Mouse (Mus musculus) megakaryocyte, embryonic 14.5 days (primary cell): ENCODE measurements around the gene Spag7. TPM values are rescaled to one million over a fixed set of nuclear protein-coding genes. Genes with fewer than 3 reads are reported as not detected.

Experiments used
- H3K27me3 ChIP-seq: replicated peaks from 2 replicates; pipeline ENCODE3; 2012; ENCODE audit warnings: inconsistent platforms
- H3K36me3 ChIP-seq: replicated peaks from 2 replicates; pipeline ENCODE3; 2012; ENCODE audit warnings: low read length, inconsistent platforms, mixed read lengths
- H3K4me1 ChIP-seq: 2 replicates; pipeline ENCODE4 v1.6.1; 2012; ENCODE audit warnings: inconsistent platforms
- H3K4me3 ChIP-seq: replicated peaks from 2 replicates; pipeline ENCODE3; 2012; ENCODE audit warnings: moderate library complexity, mild to moderate bottlenecking, inconsistent platforms
- H3K9me3 ChIP-seq: 2 replicates; pipeline ENCODE4 v1.6.1; 2012; ENCODE audit warnings: inconsistent platforms
- FLI1 ChIP-seq: IDR thresholded peaks from 2 replicates; pipeline ENCODE4 v1.6.1; 2012; ENCODE audit warnings: low read length, inconsistent platforms, mixed read lengths
- GATA1 ChIP-seq: IDR thresholded peaks from 3 replicates; pipeline ENCODE4 v1.6.1; 2012; ENCODE audit warnings: mixed read lengths, low read length, inconsistent platforms, borderline replicate concordance
- polyA plus RNA-seq: library from polyadenylated mRNA; stranded (reverse); fragments of >175 nt; gene quantifications from 2 replicates; pipeline ENCODE4 v1.2.3, GENCODE M21; 2012; ENCODE audit warnings: low replicate concordance; ENCODE audit not compliant: insufficient read depth

The Spag7 gene
- polyA plus RNA-seq, 1 experiment = 288 TPM

DNA sequence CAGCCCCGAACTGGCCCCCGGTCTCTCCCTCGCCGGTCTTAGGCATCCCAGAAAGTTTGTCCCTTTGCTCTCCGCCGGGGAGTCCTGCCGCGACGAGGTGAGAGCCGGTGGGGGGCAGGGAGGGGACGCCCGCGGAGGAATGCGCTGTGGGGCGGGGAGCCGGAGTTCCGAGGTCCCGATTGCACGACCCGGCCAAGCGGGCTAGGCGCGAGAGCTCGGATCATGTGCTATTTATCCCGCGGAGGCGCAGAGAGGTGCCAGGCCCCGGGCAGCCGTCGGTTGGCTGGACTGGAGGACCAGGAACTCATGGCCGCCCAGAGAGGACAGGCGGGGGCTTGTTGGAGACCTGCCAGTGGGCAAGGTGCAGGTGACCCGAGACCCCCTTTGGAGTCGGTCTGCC lies 31.4 kb upstream of the Spag7 start:
- TF ChIP-seq FLI1 (no peak), GATA1 (no peak)
- Histone ChIP-seq H3K9me3 (no peaks in the 10 kb centered on the region), H3K4me3 (peak overlapping the region; percentile 95), H3K4me1 (peaks cover 28% of the 10 kb centered on the region), H3K27me3 (peaks cover 53% of the 10 kb centered on the region), H3K36me3 (peaks cover 22% of the 10 kb centered on the region)

DNA sequence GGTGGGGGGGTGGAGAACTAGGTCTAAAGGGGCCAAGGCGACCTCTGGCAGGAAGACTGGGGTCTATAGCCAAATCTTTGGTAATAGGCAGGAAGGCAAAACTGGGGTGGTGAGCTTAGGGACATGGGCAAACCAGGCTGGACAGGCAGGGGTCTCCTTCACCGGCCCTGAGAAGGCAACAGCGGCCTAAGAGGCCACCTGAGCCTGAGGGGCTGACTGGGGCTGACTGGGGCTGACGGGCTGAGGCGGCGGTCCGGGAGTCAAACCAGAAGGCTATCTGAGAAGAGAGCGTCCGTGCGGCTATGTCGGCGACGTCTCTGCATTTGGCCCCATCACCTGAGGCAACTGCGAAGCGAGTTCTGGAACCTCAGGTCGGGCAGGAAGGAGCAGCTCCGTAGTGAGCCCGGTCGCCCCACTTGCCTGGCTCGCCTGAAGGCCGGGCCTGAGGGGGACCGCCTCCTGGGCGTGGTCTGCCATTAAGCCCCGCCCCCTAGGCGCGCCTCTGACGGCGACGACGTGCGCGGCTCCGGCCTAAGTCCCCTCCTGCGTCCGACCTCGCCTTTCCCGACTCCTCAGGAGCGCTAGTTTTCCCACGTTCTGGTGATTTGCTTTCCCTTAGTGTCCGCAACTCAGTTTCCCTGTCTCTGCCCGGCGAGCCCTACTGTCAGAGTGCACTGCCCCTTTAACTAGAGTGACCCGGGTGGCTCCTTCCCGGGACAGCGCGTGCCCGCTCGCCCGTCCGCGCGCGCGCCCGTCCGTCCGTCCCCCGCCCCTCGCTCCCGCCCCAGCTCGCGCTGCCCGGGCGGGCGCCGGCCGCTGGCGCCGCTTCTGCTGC lies 30.7 kb upstream of the Spag7 start, which contains the start of the genes Inca1 and Kif1c:
Gene Inca1 (minus strand): TSS at position 434 of the 835 bp plus-strand sequence.
Gene Kif1c (plus strand): TSS at position 827 of the 835 bp plus-strand sequence.
- peaks cover 28% of the 10 kb centered on the region for H3K4me1 ChIP-seq
- H3K4me3 ChIP-seq = peak within 1 kb of the TSS; percentile 95
- TF ChIP-seq FLI1 = no peak
- H3K27me3 ChIP-seq = peaks cover 49% of the 10 kb centered on the region
- no peaks in the 10 kb centered on the region for H3K9me3 ChIP-seq
- H3K36me3 ChIP-seq = peaks cover 15% of the 10 kb centered on the region

DNA sequence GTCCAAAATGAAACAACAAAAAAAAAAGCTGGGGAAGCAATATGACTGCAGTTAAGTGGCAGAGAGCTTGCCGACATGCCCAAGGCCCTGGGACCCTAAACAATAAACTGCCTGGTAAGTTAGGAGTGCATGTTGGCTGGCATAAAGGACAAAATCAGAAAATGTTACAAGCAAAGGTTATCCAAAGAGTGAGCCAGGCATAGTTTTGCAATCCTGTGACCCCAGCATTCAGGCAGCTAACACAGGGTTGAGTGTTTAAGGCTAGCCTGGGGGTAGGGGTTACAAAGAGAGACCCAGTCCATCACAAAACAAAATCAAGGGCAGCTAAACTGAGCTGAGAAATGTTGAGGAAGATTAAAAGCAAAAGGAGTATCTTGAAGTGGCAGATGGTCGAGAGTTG lies 29.8 kb upstream of the Spag7 start:
- peaks cover 41% of the 10 kb centered on the region for H3K27me3 ChIP-seq
- H3K4me3 ChIP-seq = no peak overlapping the region
- peaks cover 28% of the 10 kb centered on the region for H3K4me1 ChIP-seq
- no peaks in the 10 kb centered on the region for H3K9me3 ChIP-seq
- H3K36me3 ChIP-seq = peaks cover 6% of the 10 kb centered on the region
- no peak for TF ChIP-seq FLI1
- no peak for TF ChIP-seq GATA1

DNA sequence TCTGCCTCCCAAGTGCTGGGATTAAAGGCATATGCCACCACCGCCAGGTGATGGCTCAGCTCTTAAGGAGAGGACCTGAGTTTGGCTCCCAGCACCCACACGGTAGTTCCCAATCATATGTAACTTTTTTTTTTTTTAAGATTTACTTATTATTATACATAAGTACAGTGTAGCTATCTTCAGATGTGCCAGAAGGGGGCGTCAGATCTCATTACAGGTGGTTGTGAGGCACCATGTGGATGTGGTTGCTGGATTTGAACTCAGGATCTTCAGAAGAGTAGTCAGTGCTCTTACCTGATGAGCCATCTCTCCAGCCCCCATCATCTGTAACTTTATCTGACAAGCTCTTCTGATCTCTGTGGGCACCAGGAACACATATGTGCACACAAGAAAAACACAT lies 28.2 kb upstream of the Spag7 start:
- H3K27me3 ChIP-seq = peaks cover 34% of the 10 kb centered on the region
- peaks cover 24% of the 10 kb centered on the region for H3K4me1 ChIP-seq
- H3K4me3 ChIP-seq = no peak overlapping the region
- no peak for TF ChIP-seq GATA1
- H3K36me3 ChIP-seq = no peaks in the 10 kb centered on the region
- no peaks in the 10 kb centered on the region for H3K9me3 ChIP-seq

DNA sequence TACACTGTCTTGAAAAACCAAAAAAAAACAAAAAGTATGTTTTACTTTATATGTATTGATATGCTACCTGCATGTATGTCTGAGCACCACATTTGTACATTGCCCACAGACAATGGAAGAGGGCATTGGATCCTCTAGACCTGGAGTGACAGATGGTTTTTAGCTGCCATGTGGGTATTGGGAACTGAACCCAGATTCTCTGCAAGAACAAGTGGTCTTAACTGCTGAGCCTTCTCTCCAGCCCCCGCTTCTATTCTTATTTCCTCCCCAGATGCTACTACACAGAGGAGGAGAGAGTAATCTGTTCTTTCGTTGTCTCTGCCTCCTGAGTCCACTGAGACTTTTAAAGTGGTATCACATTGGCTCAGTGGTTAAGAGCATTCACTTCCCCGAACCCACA lies 24.3 kb upstream of the Spag7 start:
- TF ChIP-seq GATA1 (no peak), FLI1 (no peak)
- H3K9me3 ChIP-seq = no peaks in the 10 kb centered on the region
- H3K4me1 ChIP-seq = peaks cover 9% of the 10 kb centered on the region

DNA sequence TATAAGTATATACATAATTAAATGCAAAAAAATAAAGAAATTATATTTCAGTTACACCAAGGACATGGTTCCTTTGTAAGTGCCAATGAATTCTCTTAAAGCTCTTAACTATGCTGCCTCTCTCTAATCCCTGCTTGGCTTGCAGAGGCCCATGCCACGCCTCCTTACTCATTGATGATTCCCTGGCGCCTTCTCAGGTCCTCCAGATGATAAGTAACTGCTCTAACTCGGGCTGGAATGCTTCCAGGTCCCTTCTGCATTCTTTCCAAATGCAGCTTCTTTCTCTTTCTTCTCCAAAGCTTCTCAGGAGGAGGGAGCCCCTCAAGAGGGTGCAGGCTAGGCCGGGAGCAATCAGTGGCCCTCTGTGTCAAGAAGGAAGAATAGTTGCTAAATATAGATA lies 20.4 kb upstream of the Spag7 start:
- Histone ChIP-seq H3K36me3 (peaks cover 17% of the 10 kb centered on the region), H3K27me3 (peaks cover 22% of the 10 kb centered on the region), H3K9me3 (no peaks in the 10 kb centered on the region), H3K4me3 (no peak overlapping the region), H3K4me1 (peaks cover 40% of the 10 kb centered on the region)
- TF ChIP-seq FLI1 (no peak), GATA1 (no peak)

More for the DNA sequence above, 24.3 kb upstream of the Spag7 start:
- no peaks in the 10 kb centered on the region for H3K36me3 ChIP-seq
- peaks cover 27% of the 10 kb centered on the region for H3K27me3 ChIP-seq
- H3K4me3 ChIP-seq = no peak overlapping the region

DNA sequence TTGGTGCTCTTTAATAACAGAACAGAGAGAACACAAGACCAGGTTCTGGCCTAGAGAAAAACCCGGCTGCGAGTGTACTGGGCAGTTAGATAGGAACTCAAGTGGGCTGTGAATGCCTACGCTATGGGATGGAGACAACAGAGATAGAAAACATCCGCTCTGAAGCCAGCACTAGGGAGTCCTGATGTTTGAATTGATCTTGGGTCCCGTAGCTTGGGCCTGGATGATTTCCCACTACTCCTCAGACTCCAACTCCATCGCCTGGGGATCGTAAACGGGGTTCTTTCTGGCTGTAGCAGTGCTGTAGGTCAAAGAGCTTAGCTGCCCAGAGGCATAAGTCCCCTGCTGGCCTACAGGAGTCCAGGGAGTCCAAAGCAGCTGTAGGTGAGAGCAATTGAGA lies 19.2 kb upstream of the Spag7 start:
- peaks cover 48% of the 10 kb centered on the region for H3K4me1 ChIP-seq
- TF ChIP-seq GATA1 (no peak), FLI1 (no peak)
- H3K27me3 ChIP-seq = peaks cover 16% of the 10 kb centered on the region
- peak overlapping the region; percentile 95 for H3K4me3 ChIP-seq
- H3K36me3 ChIP-seq = peaks cover 29% of the 10 kb centered on the region
- H3K9me3 ChIP-seq = no peaks in the 10 kb centered on the region

DNA sequence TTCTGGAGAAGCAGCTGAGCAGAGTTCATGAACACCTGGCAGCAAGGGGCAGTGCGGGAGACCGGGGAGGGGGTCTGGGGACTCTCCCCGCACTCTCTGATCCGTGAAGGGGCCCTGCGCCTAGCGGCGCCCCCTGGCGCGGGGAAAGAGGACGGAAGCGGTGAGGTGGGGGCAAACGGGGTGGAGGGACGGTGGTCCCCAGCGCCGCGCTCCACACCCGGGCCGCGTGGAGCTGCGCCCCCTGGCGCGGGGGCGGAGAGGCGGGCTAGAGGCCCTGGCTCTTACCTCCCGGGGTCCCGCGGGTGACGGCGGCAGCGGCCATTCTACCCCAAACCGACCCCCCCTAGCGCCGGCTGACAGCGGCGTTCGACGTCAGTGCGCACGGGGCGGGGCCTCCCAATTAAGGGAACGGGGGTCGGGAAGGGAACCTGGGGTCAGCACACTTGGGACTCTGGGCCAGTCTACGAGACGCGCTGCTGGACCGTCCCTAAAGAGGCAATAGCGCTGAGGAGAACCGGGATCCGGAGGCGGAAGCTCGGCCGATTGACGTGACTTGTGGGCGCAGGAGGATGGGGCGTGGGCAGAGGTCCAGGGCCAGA lies 18.5 kb upstream of the Spag7 start, which contains the start of gene Camta2:
Gene Camta2 (minus strand): TSS at position 505 of the 599 bp plus-strand sequence.
- Histone ChIP-seq H3K4me1 (peaks cover 54% of the 10 kb centered on the region), H3K27me3 (peaks cover 15% of the 10 kb centered on the region), H3K9me3 (no peaks in the 10 kb centered on the region), H3K4me3 (peak within 1 kb of the TSS; percentile 95), H3K36me3 (peaks cover 36% of the 10 kb centered on the region)
- TF ChIP-seq GATA1 = no peak
- no peak for TF ChIP-seq FLI1

DNA sequence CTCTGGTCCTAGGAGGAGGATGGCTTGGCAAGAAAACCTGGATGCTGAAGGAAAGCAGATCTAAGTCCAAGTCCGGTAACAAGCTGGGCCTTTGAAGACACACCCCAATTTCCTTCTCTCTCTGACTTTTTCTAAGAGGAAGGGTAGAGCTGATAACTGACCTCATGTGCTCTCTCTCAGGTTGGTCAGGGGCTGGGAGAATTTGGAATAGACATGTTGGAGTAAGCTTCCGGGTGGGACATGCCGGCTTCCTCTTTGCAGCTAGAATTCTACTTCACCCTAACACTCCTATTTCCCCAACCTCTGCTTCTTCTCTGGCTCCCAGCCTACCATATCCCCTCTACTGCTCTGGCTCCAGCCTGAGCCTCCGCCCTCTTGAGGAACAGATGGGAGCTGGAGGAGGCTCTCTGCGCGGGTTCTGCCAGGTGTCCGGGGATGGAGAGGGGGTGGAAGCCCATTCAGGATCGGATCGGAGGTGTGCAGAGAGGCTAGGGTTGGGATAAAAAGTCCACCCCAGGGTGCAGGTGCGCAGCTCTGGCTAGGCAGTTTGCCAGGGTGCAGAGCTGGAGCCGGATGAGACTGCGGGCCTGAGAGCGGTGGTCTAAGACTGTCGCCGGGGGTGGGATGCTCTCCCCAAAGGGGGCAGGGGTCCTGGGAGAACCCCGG lies 17.8 kb upstream of the Spag7 start:
- Histone ChIP-seq H3K9me3 (no peaks in the 10 kb centered on the region), H3K36me3 (peaks cover 43% of the 10 kb centered on the region), H3K27me3 (peaks cover 13% of the 10 kb centered on the region), H3K4me1 (peaks cover 61% of the 10 kb centered on the region), H3K4me3 (peak overlapping the region; percentile 95)
- no peak for TF ChIP-seq FLI1
- TF ChIP-seq GATA1 = no peak

DNA sequence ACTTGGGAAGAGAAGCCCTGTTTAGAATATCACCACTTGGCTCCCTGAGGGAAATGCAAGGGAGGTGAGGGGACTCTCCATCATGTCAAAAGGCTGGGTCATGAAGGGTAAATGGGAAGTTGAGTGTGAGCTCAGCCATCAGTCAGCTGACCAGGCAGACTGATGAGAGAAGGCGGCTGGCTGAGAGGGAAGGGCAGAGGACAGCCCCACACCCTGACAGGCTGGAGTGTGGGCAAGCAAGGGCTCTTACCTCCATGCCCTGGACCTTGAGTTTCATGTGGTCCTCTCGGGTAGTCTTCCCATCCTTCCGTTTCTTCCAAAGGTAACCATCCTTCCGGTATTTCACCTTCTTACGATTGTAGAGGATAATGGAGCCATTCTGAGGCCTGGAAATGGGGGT lies 14.4 kb upstream of the Spag7 start:
- no peak overlapping the region for H3K4me3 ChIP-seq
- peaks cover 76% of the 10 kb centered on the region for H3K36me3 ChIP-seq
- peaks cover 74% of the 10 kb centered on the region for H3K4me1 ChIP-seq
- no peaks in the 10 kb centered on the region for H3K27me3 ChIP-seq
- no peaks in the 10 kb centered on the region for H3K9me3 ChIP-seq
- no peak for TF ChIP-seq FLI1
- no peak for TF ChIP-seq GATA1
